Mouse (Mus musculus): ENCODE measurements around the gene Terb2. TPM values are rescaled to one million over a fixed set of nuclear protein-coding genes. Genes with fewer than 3 reads are reported as not detected.

The Terb2 gene
- polyA plus RNA-seq, 1 experiment from 2014 or later = not detected

DNA sequence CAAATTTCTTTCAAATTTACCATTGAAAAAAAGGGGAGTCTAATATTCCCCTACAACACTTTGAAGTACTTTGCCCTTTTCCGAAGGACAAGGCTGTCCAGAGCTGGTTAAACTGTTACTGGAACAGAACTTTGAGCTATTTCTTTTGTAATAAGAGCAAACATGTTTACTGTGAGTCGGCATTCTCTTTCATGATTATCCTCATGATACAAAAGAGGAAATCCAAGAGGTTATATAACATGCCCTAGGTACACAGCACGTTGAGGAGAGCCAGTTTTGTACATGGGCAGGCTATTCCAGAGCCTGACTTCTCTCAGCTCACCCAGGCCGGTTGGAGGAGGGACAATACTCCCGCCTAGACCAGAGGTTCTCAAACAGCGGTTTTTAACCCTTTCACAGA lies 55.9 kb downstream of the Terb2 start:
- H3K4me3 ChIP-seq (replicated peaks; ENCODE audit: low read depth, low read length) = no peak overlapping the region
- no peak overlapping the region for H3K27ac ChIP-seq (replicated peaks; ENCODE audit: low read depth, low read length)
- DNase-seq (no peak), ATAC-seq (ENCODE audit: low FRiP score, low TSS enrichment) (no peak)
- no peaks in the 10 kb centered on the region for H3K4me1 ChIP-seq (ENCODE audit: control insufficient read depth, insufficient read depth, low read length)
- no peak overlapping the region for H3K4me2 ChIP-seq (ENCODE audit: low read length)
- H3K9ac ChIP-seq (replicated peaks; ENCODE audit: low read length) = no peak overlapping the region
- H3K9me3 ChIP-seq (ENCODE audit: control insufficient read depth, low read length) = no peaks in the 10 kb centered on the region
- 77% methylated on average over 6 of the region's 6 CpGs for WGBS
- no peaks in the 10 kb centered on the region for H3K27me3 ChIP-seq (ENCODE audit: control insufficient read depth, insufficient read depth, low read length)
- H3K36me3 ChIP-seq (ENCODE audit: control insufficient read depth, insufficient read depth, low read length) = no peaks in the 10 kb centered on the region

DNA sequence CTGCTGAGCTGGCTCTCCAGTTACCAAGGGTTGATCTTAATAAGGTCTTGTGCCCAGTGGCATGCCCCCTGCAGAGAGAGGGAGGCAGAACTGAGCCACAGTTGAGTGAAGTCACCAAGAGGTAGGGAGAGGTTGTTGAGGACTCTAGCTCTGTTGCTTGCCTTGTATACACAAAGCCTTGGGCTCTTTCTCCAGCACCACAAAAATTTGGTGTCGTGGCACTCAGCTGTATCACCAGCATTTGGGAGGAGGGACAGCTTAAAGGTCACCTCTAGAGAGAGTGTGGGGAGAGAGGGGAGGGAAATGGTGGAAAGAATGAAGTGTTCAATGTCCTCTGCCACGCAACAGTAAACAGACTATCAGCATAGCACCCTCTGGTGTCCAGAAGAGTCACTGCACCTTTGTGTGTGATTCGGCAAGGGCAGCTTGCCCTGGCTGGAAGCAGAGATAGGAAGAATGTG lies 57.6 kb downstream of the Terb2 start:
- Histone ChIP-seq H3K4me2 (ENCODE audit: low read length) (no peak overlapping the region), H3K36me3 (ENCODE audit: control insufficient read depth, insufficient read depth, low read length) (no peaks in the 10 kb centered on the region), H3K9ac (replicated peaks; ENCODE audit: low read length) (no peak overlapping the region), H3K27ac (replicated peaks; ENCODE audit: low read depth, low read length) (no peak overlapping the region), H3K9me3 (ENCODE audit: control insufficient read depth, low read length) (no peaks in the 10 kb centered on the region), H3K27me3 (ENCODE audit: control insufficient read depth, insufficient read depth, low read length) (no peaks in the 10 kb centered on the region), H3K4me3 (replicated peaks; ENCODE audit: low read depth, low read length) (no peak overlapping the region), H3K4me1 (ENCODE audit: control insufficient read depth, insufficient read depth, low read length) (no peaks in the 10 kb centered on the region)
- 1% methylated on average over 3 of the region's 3 CpGs for WGBS
- DNase-seq = peak; percentile 88
- peak; percentile 31; the same call in 1 of the 2 replicates for ATAC-seq (ENCODE audit: low FRiP score, low TSS enrichment)

- WGBS = 87% methylated on average over 10 of the region's 10 CpGs
These were observed 61.7 kb downstream of the Terb2 start for GRCm38 (mm10) chr2:122247786-122248185.

DNA sequence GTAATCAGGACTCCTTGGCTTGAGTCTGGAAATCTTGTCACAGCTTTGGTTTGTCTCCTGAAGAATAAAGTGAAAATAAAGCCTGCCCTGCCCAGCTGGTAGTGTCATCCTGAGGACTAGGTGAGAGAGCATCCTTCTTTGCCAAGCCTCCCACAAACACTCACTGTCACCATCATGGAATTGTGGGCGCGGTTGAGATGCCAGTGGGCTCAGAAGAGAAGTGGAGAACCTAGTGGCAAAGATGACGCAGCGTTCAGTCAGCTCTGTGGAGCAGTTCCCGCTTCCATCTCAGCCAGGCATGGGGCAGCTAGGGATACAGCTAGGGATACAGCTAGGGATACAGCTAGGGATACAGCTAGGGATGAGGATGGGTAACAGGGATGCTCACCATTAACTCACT lies 69.9 kb downstream of the Terb2 start:
- Histone ChIP-seq H3K36me3 (ENCODE audit: control insufficient read depth, insufficient read depth, low read length) (no peaks in the 10 kb centered on the region), H3K9me3 (ENCODE audit: control insufficient read depth, low read length) (no peaks in the 10 kb centered on the region), H3K4me2 (ENCODE audit: low read length) (no peak overlapping the region), H3K27me3 (ENCODE audit: control insufficient read depth, insufficient read depth, low read length) (no peaks in the 10 kb centered on the region), H3K9ac (replicated peaks; ENCODE audit: low read length) (no peak overlapping the region), H3K4me3 (replicated peaks; ENCODE audit: low read depth, low read length) (no peak overlapping the region), H3K4me1 (ENCODE audit: control insufficient read depth, insufficient read depth, low read length) (no peaks in the 10 kb centered on the region), H3K27ac (replicated peaks; ENCODE audit: low read depth, low read length) (no peak overlapping the region)
- WGBS = 95% methylated on average over 5 of the region's 5 CpGs
- no peak for DNase-seq
- no peak for ATAC-seq (ENCODE audit: low FRiP score, low TSS enrichment)

More at GRCm38 (mm10) chr2:122247786-122248185, 61.7 kb downstream of the Terb2 start:
- Histone ChIP-seq H3K4me1 (ENCODE audit: control insufficient read depth, insufficient read depth, low read length) (no peaks in the 10 kb centered on the region), H3K36me3 (ENCODE audit: control insufficient read depth, insufficient read depth, low read length) (no peaks in the 10 kb centered on the region), H3K9me3 (ENCODE audit: control insufficient read depth, low read length) (no peaks in the 10 kb centered on the region), H3K4me3 (replicated peaks; ENCODE audit: low read depth, low read length) (no peak overlapping the region), H3K4me2 (ENCODE audit: low read length) (no peak overlapping the region), H3K27ac (replicated peaks; ENCODE audit: low read depth, low read length) (no peak overlapping the region), H3K27me3 (ENCODE audit: control insufficient read depth, insufficient read depth, low read length) (no peaks in the 10 kb centered on the region), H3K9ac (replicated peaks; ENCODE audit: low read length) (no peak overlapping the region)
- no peak for DNase-seq
- no peak for ATAC-seq (ENCODE audit: low FRiP score, low TSS enrichment)

Other genes starting within 250 kb of the Terb2 start
- 34.1 and 41.1 TPM in 2 replicates for gene Ctdspl2, start 230.3 kb upstream of the Terb2 start, polyA plus RNA-seq (2014; fragmentation: Nextera tagmentation; extraction: Ambion mirVana)
- gene Mageb3, start 230.2 kb upstream of the Terb2 start, polyA plus RNA-seq (2014; fragmentation: Nextera tagmentation; extraction: Ambion mirVana) = 0.63 and 0.89 TPM in 2 replicates
- gene Eif3j1, start 157.7 kb upstream of the Terb2 start, polyA plus RNA-seq (2014; fragmentation: Nextera tagmentation; extraction: Ambion mirVana) = 10.1 TPM in 2 replicates
- 9.4 and 12.1 TPM in 2 replicates for gene Spg11, start 67.9 kb upstream of the Terb2 start, polyA plus RNA-seq (2014; fragmentation: Nextera tagmentation; extraction: Ambion mirVana)
- gene B2m, start 38.6 kb upstream of the Terb2 start, polyA plus RNA-seq (2014; fragmentation: Nextera tagmentation; extraction: Ambion mirVana) = 61.7 and 114 TPM in 2 replicates
- gene Trim69, start 25.6 kb upstream of the Terb2 start, polyA plus RNA-seq (2014; fragmentation: Nextera tagmentation; extraction: Ambion mirVana) = not detected in 2 replicates
- not detected in 2 replicates for gene Patl2, start 83 bp upstream of the Terb2 start, polyA plus RNA-seq (2014; fragmentation: Nextera tagmentation; extraction: Ambion mirVana)
- gene Sord, start 48.5 kb downstream of the Terb2 start, polyA plus RNA-seq (2014; fragmentation: Nextera tagmentation; extraction: Ambion mirVana) = 17.6 and 22.7 TPM in 2 replicates
- gene Duox2, start 112.2 kb downstream of the Terb2 start, polyA plus RNA-seq (2014; fragmentation: Nextera tagmentation; extraction: Ambion mirVana) = 0.04 TPM in 1 of 2 replicates, not detected in the other
- gene Duoxa2, start 112.6 kb downstream of the Terb2 start, polyA plus RNA-seq (2014; fragmentation: Nextera tagmentation; extraction: Ambion mirVana) = 0.23 TPM in 1 of 2 replicates, not detected in the other
- 0.25 TPM in 1 of 2 replicates, not detected in the other for gene Duoxa1, start 127.5 kb downstream of the Terb2 start, polyA plus RNA-seq (2014; fragmentation: Nextera tagmentation; extraction: Ambion mirVana)
- gene Duox1, start 129.4 kb downstream of the Terb2 start, polyA plus RNA-seq (2014; fragmentation: Nextera tagmentation; extraction: Ambion mirVana) = 0.18 and 0.22 TPM in 2 replicates
- 15.9 and 19.2 TPM in 2 replicates for gene Shf, start 182.9 kb downstream of the Terb2 start, polyA plus RNA-seq (2014; fragmentation: Nextera tagmentation; extraction: Ambion mirVana)
- not detected in 2 replicates for gene Slc28a2, start 240.2 kb downstream of the Terb2 start, polyA plus RNA-seq (2014; fragmentation: Nextera tagmentation; extraction: Ambion mirVana)

Data from midbrain, embryonic 14.5 days (tissue).